Mouse (Mus musculus): Measurements from ENCODE around the gene C8a.

The C8a gene

GRCm38 (mm10) chr4:104838342-104838741 lies 37.9 kb downstream of the C8a start:
- no peak for DNase-seq

- DNase-seq, result no peak
Measured at GRCm38 (mm10) chr4:104835096-104835495, 41.1 kb downstream of the C8a start.

GRCm38 (mm10) chr4:104828939-104829338 lies 47.3 kb downstream of the C8a start:
- no peak for DNase-seq

- DNase-seq, result peak; percentile 58 to 70
Measured at GRCm38 (mm10) chr4:104824381-104825077, 51.7 kb downstream of the C8a start.

- DNase-seq, result no peak
Measured at GRCm38 (mm10) chr4:104823597-104824101, 52.5 kb downstream of the C8a start.

- DNase-seq, result no peak
Measured at GRCm38 (mm10) chr4:104819891-104820290, 56.3 kb downstream of the C8a start.

GRCm38 (mm10) chr4:104818986-104819385 lies 57.2 kb downstream of the C8a start:
- no peak for DNase-seq

GRCm38 (mm10) chr4:104817509-104817908 lies 58.7 kb downstream of the C8a start:
- no peak for DNase-seq

GRCm38 (mm10) chr4:104816519-104817232 lies 59.5 kb downstream of the C8a start:
- no peak for DNase-seq

- no peak for DNase-seq
Measured at GRCm38 (mm10) chr4:104813617-104814016, 62.6 kb downstream of the C8a start.

GRCm38 (mm10) chr4:104810710-104811286 lies 65.4 kb downstream of the C8a start:
- no peak for DNase-seq

- DNase-seq, result no peak
Measured at GRCm38 (mm10) chr4:104805414-104806257, 70.6 kb downstream of the C8a start.

GRCm38 (mm10) chr4:104804100-104804499 lies 72.1 kb downstream of the C8a start:
- DNase-seq, result no peak

- no peak for DNase-seq
Measured at GRCm38 (mm10) chr4:104801625-104802024, 74.6 kb downstream of the C8a start.

- DNase-seq, result no peak
Measured at GRCm38 (mm10) chr4:104798951-104799350, 77.2 kb downstream of the C8a start.

GRCm38 (mm10) chr4:104792111-104792510 lies 84.1 kb downstream of the C8a start:
- no peak for DNase-seq

- DNase-seq, result no peak
Measured at GRCm38 (mm10) chr4:104782346-104782745, 93.9 kb downstream of the C8a start.

- DNase-seq, result no peak
Measured at GRCm38 (mm10) chr4:104781441-104781840, 94.8 kb downstream of the C8a start.

GRCm38 (mm10) chr4:104779460-104779859 lies 96.7 kb downstream of the C8a start:
- DNase-seq, result no peak

GRCm38 (mm10) chr4:104775601-104776000 lies 100.6 kb downstream of the C8a start:
- DNase-seq, result no peak

- DNase-seq, result no peak
Measured at GRCm38 (mm10) chr4:104770331-104770730, 105.9 kb downstream of the C8a start.

GRCm38 (mm10) chr4:104769602-104770001 lies 106.6 kb downstream of the C8a start:
- DNase-seq, result no peak

- DNase-seq, result no peak
Measured at GRCm38 (mm10) chr4:104768190-104768589, 108.0 kb downstream of the C8a start.
